Mouse (Mus musculus): ENCODE measurements around the gene Ntn3. TPM values are rescaled to one million over a fixed set of nuclear protein-coding genes. Genes with fewer than 3 reads are reported as not detected.

The Ntn3 gene
- polyA plus RNA-seq, 1 experiment = 1.3 TPM

DNA sequence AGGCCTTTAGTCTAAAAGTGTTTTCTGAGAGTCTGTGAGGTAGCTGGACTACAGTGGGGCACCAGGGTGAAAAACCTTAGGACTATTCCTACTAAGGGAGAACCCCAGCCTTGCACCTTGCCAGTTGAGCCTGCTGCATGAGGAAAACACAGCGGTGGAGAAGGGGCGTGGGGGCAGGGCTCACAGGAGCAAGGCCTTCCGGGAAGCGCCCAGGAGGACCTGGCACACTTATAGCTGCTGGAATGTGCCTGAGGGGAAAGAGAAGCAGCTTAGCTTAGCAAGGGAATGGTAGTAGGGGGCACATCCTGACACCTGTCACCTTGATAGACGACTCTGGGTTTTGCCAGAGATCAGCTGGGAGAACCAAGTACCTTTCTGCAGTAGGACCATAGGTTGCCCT is 47.9 kb downstream of the Ntn3 start:
- no peaks in the 10 kb centered on the region for H3K27me3 ChIP-seq (ENCODE audit: control insufficient read depth, insufficient read depth, low read length)
- TF ChIP-seq CTCF (IDR thresholded peaks at IDR 0.05; ENCODE audit: extremely low read depth, insufficient read length, insufficient replicate concordance, low read depth, low read length) = no peak
- 67% methylated on average over 5 of the region's 5 CpGs for WGBS
- peaks cover 12% of the 10 kb centered on the region; the same call in 1 of the 2 replicates for H3K4me1 ChIP-seq (ENCODE audit: control insufficient read depth, insufficient read depth, insufficient read length, low read length)
- peaks cover 20% of the 10 kb centered on the region for H3K36me3 ChIP-seq (ENCODE audit: control insufficient read depth, insufficient read depth, low read length)
- no peak overlapping the region for H3K4me3 ChIP-seq (ENCODE audit: low read depth, low read length)
- H3K27ac ChIP-seq (ENCODE audit: insufficient read depth, low read depth, low read length) = peak overlapping the region; percentile 53; the same call in 1 of the 2 replicates

DNA sequence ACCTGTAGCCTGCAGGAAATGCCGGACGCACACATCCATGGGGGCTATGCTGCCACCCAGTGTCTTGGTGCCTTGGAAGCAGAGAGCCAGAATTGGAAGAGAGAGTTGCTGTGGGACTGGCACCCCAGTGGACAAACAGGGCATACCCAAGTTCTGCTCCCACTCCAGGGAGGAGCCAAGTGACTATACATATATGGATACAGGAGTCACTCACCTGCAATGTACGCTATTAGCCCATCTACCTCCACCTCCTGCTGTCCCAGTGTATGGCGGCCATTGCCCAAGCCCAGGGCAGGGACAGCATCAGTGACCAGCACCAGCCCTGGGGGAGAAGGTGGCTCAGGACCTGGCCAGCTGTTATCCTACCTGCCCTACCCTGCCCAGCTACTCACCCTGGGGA is 51.8 kb downstream of the Ntn3 start:
- 99% methylated on average over 4 of the region's 4 CpGs for WGBS

DNA sequence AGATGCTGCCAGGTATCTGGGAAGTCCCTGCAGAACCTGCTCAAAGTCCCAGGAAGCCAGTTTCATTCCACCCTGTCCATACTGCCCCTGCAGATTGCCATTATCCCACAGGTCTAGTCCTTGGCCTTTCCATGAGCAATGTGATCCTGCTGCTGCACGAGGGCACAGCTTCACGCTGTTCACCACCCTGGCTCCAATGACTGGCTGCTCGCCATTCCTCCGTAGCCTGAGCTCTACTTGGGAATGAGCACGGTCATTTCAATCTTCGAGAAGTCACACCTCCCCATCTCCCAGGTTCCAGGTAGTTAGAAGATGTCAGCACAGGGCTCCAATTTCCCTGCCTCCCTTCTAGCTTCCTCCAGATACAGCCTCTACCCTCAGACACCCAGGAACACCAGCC is 52.2 kb downstream of the Ntn3 start:
- H3K4me3 ChIP-seq (ENCODE audit: low read depth, low read length) = no peak overlapping the region
- peaks cover 26% of the 10 kb centered on the region for H3K36me3 ChIP-seq (ENCODE audit: control insufficient read depth, insufficient read depth, low read length)
- no peaks in the 10 kb centered on the region for H3K27me3 ChIP-seq (ENCODE audit: control insufficient read depth, insufficient read depth, low read length)
- TF ChIP-seq CTCF (IDR thresholded peaks at IDR 0.05; ENCODE audit: extremely low read depth, insufficient read length, insufficient replicate concordance, low read depth, low read length) = no peak
- no peak for TF ChIP-seq POLR2A (IDR thresholded peaks at IDR 0.05; ENCODE audit: low read depth, low read length)
- H3K4me1 ChIP-seq (ENCODE audit: control insufficient read depth, insufficient read depth, insufficient read length, low read length) = peaks cover 18% of the 10 kb centered on the region; the same call in 1 of the 2 replicates
- no peak overlapping the region for H3K27ac ChIP-seq (ENCODE audit: insufficient read depth, low read depth, low read length)
- WGBS = 92% methylated on average over 6 of the region's 6 CpGs

More for the DNA sequence above, 51.8 kb downstream of the Ntn3 start:
- Histone ChIP-seq H3K4me1 (ENCODE audit: control insufficient read depth, insufficient read depth, insufficient read length, low read length) (peaks cover 17% of the 10 kb centered on the region; the same call in 1 of the 2 replicates), H3K27ac (ENCODE audit: insufficient read depth, low read depth, low read length) (no peak overlapping the region), H3K4me3 (ENCODE audit: low read depth, low read length) (no peak overlapping the region), H3K27me3 (ENCODE audit: control insufficient read depth, insufficient read depth, low read length) (no peaks in the 10 kb centered on the region), H3K36me3 (ENCODE audit: control insufficient read depth, insufficient read depth, low read length) (peaks cover 26% of the 10 kb centered on the region)
- TF ChIP-seq POLR2A (IDR thresholded peaks at IDR 0.05; ENCODE audit: low read depth, low read length) (no peak), CTCF (IDR thresholded peaks at IDR 0.05; ENCODE audit: extremely low read depth, insufficient read length, insufficient replicate concordance, low read depth, low read length) (no peak)

DNA sequence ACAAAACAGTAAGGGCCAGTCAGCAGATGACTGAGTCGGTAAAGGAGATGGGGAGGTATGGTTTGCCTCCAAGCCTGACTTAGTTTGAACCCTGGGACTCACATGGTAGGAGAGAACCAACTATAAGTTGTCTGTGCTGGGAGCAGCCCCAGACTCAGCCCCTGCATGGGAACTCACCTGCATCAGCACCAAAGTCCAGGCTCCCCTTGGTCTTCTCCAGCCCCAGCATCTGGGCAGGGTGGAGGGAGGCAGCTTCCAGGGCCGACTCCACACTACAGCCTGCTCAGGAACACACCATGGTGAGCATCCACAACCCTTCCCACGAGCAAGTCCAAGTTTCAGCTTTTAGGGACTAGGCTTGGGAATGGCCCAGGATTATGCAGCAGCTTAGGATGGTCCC is 52.9 kb downstream of the Ntn3 start:
- no peak for TF ChIP-seq CTCF (IDR thresholded peaks at IDR 0.05; ENCODE audit: extremely low read depth, insufficient read length, insufficient replicate concordance, low read depth, low read length)
- no peak for TF ChIP-seq POLR2A (IDR thresholded peaks at IDR 0.05; ENCODE audit: low read depth, low read length)
- peaks cover 26% of the 10 kb centered on the region for H3K36me3 ChIP-seq (ENCODE audit: control insufficient read depth, insufficient read depth, low read length)
- WGBS = 92% methylated on average over 3 of the region's 3 CpGs

DNA sequence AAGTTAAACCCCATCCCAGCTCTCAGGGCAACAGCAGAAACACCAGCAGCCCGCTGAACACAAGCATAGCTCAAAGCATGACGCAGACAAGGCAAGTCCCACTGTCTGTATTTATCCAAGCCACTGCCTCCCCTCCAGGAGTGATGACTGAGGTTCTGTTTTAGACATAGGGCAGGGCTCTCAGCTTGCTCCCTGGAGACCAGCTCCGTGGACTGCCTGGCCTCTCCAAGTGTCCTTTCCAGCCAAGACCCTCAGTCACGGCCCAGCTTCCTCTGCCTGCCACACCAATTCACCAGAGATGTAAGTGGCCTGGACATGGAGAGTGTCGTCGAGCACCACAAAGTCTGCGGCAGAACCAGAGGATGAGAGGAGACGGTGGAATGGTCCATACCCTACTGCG is 53.6 kb downstream of the Ntn3 start:
- H3K27ac ChIP-seq (ENCODE audit: insufficient read depth, low read depth, low read length) = no peak overlapping the region
- TF ChIP-seq POLR2A (IDR thresholded peaks at IDR 0.05; ENCODE audit: low read depth, low read length) (no peak), CTCF (IDR thresholded peaks at IDR 0.05; ENCODE audit: extremely low read depth, insufficient read length, insufficient replicate concordance, low read depth, low read length) (no peak)
- no peaks in the 10 kb centered on the region for H3K27me3 ChIP-seq (ENCODE audit: control insufficient read depth, insufficient read depth, low read length)
- 96% methylated on average over 9 of the region's 9 CpGs for WGBS
- peaks cover 25% of the 10 kb centered on the region for H3K36me3 ChIP-seq (ENCODE audit: control insufficient read depth, insufficient read depth, low read length)
- H3K4me3 ChIP-seq (ENCODE audit: low read depth, low read length) = no peak overlapping the region
- peaks cover 14% of the 10 kb centered on the region; the same call in 1 of the 2 replicates for H3K4me1 ChIP-seq (ENCODE audit: control insufficient read depth, insufficient read depth, insufficient read length, low read length)

More for the DNA sequence above, 52.9 kb downstream of the Ntn3 start:
- Histone ChIP-seq H3K27ac (ENCODE audit: insufficient read depth, low read depth, low read length) (no peak overlapping the region), H3K4me1 (ENCODE audit: control insufficient read depth, insufficient read depth, insufficient read length, low read length) (peaks cover 15% of the 10 kb centered on the region; the same call in 1 of the 2 replicates), H3K4me3 (ENCODE audit: low read depth, low read length) (no peak overlapping the region), H3K27me3 (ENCODE audit: control insufficient read depth, insufficient read depth, low read length) (no peaks in the 10 kb centered on the region)

DNA sequence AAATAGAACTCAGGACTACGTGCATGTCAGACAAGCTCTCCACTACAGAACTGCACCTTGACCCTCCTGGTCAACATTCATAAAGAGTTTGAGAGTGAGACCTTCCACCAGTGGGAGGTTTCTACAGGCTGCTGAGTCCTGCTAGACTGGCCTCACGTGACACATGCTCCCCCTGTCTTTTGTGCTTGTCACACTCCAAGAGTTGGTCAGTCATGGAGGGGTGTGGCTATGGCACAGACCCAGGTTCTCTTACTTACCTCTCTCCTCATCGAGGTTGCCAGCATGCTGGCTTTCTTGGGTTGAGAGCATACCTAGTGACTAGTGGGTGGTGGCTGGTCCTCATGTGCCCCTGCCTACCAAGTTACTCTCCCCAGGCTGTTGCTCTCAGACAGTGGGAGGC is 54.9 kb downstream of the Ntn3 start:
- Histone ChIP-seq H3K4me1 (ENCODE audit: control insufficient read depth, insufficient read depth, insufficient read length, low read length) (peaks cover 12% of the 10 kb centered on the region; the same call in 1 of the 2 replicates), H3K4me3 (ENCODE audit: low read depth, low read length) (no peak overlapping the region), H3K27ac (ENCODE audit: insufficient read depth, low read depth, low read length) (no peak overlapping the region), H3K27me3 (ENCODE audit: control insufficient read depth, insufficient read depth, low read length) (no peaks in the 10 kb centered on the region), H3K36me3 (ENCODE audit: control insufficient read depth, insufficient read depth, low read length) (peaks cover 23% of the 10 kb centered on the region)
- TF ChIP-seq CTCF (IDR thresholded peaks at IDR 0.05; ENCODE audit: extremely low read depth, insufficient read length, insufficient replicate concordance, low read depth, low read length) (no peak), POLR2A (IDR thresholded peaks at IDR 0.05; ENCODE audit: low read depth, low read length) (no peak)
- 46% methylated on average over 3 of the region's 3 CpGs for WGBS

Other genes starting within 250 kb of the Ntn3 start
- 22.9 and 150 TPM in 2 replicates for gene Prss30, start 229.0 kb downstream of the Ntn3 start, polyA plus RNA-seq (2012; rRNA removed)
- gene Prss22, start 211.4 kb downstream of the Ntn3 start, polyA plus RNA-seq (2012; rRNA removed) = 0.06 and 0.25 TPM in 2 replicates
- gene Prss27, start 171.4 kb downstream of the Ntn3 start, polyA plus RNA-seq (2012; rRNA removed) = 3.9 and 4.0 TPM in 2 replicates
- gene Kctd5, start 136.0 kb downstream of the Ntn3 start, polyA plus RNA-seq (2012; rRNA removed) = 51.8 and 74.6 TPM in 2 replicates
- gene Pdpk1, start 58.6 kb downstream of the Ntn3 start, polyA plus RNA-seq (2012; rRNA removed) = 10.8 and 12.7 TPM in 2 replicates
- 61.6 and 187 TPM in 2 replicates for gene Amdhd2, start 45.8 kb downstream of the Ntn3 start, polyA plus RNA-seq (2012; rRNA removed)
- gene Atp6v0c, start 39.8 kb downstream of the Ntn3 start, polyA plus RNA-seq (2012; rRNA removed) = 549 and 948 TPM in 2 replicates
- gene Tbc1d24, start 4.0 kb downstream of the Ntn3 start, polyA plus RNA-seq (2012; rRNA removed) = 11.4 and 62.9 TPM in 2 replicates
- gene Tedc2, start 11.3 kb upstream of the Ntn3 start, polyA plus RNA-seq (2012; rRNA removed) = 4.2 and 4.6 TPM in 2 replicates
- 4.1 and 8.4 TPM in 2 replicates for gene Ccnf, start 42.0 kb upstream of the Ntn3 start, polyA plus RNA-seq (2012; rRNA removed)
- gene Abca17, start 141.5 kb upstream of the Ntn3 start, polyA plus RNA-seq (2012; rRNA removed) = 0.01 TPM in 1 of 2 replicates, not detected in the other
- 14.2 and 37.0 TPM in 2 replicates for gene Abca3, start 142.4 kb upstream of the Ntn3 start, polyA plus RNA-seq (2012; rRNA removed)
- 44.2 and 76.7 TPM in 2 replicates for gene Rnps1, start 205.0 kb upstream of the Ntn3 start, polyA plus RNA-seq (2012; rRNA removed)
- 52.7 and 97.7 TPM in 2 replicates for gene Eci1, start 217.1 kb upstream of the Ntn3 start, polyA plus RNA-seq (2012; rRNA removed)
- gene Dnase1l2, start 233.6 kb upstream of the Ntn3 start, polyA plus RNA-seq (2012; rRNA removed) = 2.9 and 4.8 TPM in 2 replicates

Measured in small intestine, adult 2 months (tissue).